Mouse (Mus musculus): ENCODE measurements around the gene Srpk1.

Gene Srpk1

GRCm38 (mm10) chr17:28622300-28622759 is at the start of gene Srpk1:
TSS of gene Srpk1 (minus strand) at chr17:28622709.
- peak; percentile 94 to 96 for DNase-seq

GRCm38 (mm10) chr17:28659564-28659963 is 37.1 kb upstream of the Srpk1 start:
- DNase-seq: peak; percentile 13 to 27

GRCm38 (mm10) chr17:28657936-28658335 is 35.4 kb upstream of the Srpk1 start:
- peak in 1 of 2 experiments; percentile 4 for DNase-seq

DNA sequence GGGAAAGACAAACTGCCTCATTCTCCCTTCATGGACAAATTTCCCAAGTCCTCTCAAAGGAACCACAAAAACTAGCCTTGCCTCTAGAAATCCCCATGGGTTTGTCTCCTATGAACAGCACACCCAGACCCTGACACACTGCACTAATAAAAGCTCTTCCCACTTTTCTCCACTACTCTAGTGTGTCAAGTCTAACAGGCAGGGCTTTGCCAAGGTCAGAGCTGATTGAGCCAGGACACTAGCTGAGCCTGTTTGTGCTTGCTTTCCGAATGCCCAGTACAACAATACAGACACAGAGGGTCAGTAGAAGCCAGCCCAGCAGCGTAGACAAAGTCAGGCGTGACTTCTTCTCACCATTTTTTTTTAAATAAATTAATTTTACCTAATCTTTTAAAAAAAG is 27.8 kb upstream of the Srpk1 start:
- no peak for DNase-seq

DNA sequence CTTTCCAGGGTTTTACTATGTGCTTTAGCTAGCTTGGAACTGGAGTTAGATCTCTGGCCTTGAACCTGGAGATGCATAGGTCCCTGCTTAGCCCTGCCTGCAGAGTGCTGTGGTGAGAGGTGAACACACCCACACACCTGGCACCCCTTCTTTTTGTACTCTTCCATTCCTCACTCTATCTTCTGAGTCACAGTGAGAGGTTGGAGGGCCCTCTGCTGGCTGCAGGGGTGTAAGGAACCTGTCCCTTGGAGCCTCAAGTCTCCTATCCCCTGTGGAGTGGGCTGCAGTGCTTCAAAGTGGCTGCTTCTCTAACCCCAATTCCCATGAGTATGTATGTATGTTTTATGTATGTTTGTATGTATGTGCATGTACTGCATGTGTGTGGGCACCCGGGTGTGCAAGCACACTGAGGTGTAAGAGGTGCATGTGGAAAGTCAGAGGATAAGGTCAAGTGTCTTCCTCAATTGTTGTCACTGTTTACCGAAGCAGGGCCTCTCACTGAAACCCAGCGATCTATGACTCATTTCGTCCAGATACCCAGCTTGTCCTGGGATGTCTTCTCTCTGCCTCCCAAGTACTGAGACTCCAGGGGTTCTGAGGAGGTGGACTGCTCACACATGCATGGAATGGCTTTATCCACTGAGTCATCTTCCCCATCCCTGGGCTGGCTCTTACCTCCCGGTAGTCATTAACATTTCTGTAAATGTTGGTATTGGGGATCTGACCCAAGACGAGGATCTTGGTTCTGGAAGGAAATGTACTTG is 26.3 kb upstream of the Srpk1 start:
- peak; percentile 66 to 70 for DNase-seq

- no peak for DNase-seq
These were observed 23.7 kb upstream of the Srpk1 start for GRCm38 (mm10) chr17:28646221-28646620.

GRCm38 (mm10) chr17:28644112-28644511 is 21.6 kb upstream of the Srpk1 start:
- DNase-seq: no peak

- no peak for DNase-seq
These were observed 21.2 kb upstream of the Srpk1 start for GRCm38 (mm10) chr17:28643697-28644096.

- DNase-seq: no peak
These were observed 17.6 kb upstream of the Srpk1 start for GRCm38 (mm10) chr17:28640113-28640512.

GRCm38 (mm10) chr17:28637711-28638690 is 15.5 kb upstream of the Srpk1 start:
- no peak for DNase-seq

GRCm38 (mm10) chr17:28635842-28636241 is 13.3 kb upstream of the Srpk1 start:
- DNase-seq: no peak

- no peak for DNase-seq
These were observed 6.6 kb upstream of the Srpk1 start for GRCm38 (mm10) chr17:28629125-28629524.

DNA sequence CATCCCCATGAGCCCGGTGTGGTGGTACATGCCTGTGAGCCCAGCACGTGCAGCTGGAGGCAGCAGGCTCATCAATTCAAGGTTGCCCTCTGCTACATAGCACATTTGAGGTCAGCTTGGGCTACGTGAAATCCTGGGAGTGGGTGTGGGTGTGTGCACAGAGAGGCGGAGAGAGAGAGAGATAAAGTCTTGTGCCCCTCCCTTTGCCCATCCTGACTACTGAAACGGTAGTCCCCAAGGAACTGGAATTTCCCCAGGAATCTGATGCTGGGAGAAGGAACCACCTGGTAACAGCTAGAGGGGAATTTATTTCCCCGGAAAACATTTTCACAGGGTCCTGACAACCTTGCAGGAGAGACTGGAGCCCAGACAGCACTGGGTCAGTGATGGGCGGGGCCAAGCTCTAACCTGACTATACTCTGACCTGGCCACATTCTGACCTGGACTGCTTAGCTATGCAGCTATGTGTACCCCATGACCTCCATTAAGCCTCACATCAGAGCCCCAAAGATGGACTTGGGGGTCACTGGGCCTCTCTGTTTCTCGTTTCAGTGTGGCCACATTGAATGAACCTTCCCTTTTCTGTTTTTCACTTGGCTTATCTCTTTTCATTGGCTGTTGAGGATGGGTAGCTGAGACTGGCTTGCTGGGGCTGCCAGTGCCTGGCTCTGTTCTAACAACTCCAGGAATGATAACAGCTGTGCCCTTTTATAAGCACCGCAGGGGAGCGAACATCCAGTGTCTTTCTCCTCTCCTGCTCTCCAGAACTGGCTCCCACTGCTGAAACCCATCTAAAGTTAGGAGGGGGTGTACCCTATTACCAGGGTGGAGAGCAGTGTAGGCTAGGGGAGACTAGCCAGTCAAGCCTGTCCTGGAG is 6.0 kb upstream of the Srpk1 start:
- DNase-seq: no peak

DNA sequence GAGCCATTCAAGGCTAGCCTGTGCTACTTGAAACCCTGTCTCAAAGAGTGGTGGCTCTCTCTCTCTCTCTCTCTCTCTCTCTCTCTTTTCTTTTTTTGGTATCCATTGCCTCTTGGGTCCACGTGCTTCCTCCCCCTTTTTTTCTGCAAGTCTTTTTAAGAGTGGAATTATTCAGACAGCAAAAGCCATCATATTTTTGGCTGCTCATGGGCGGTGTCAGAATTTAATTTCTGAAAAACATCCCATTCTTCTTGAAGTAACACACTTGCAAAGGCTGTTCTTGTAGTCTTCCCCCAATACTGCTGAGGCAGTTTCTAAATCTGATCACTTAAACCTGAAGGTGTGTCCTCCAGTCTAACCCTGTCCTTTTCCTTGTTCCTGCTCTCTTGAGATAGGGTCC is 4.4 kb upstream of the Srpk1 start:
- DNase-seq: no peak

DNA sequence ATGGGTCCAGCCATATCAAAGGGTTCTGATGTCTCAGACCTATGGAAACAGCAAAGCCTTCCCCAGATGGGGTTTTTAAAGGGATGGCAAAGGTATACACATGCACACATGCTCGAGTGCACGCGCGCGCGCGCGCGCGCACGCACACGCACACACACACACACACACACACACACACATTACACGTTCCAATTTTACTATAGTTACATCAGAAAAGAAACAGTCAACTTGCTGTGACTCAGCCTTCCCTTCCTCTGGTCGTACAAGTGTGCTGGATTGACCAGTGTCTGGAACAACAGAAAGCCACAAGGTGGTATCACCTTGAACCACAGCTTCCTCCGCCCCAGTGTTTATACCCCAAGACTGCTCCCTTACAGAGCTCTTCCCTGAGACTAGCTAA is 2.8 kb upstream of the Srpk1 start:
- DNase-seq: no peak

GRCm38 (mm10) chr17:28624841-28625240 is 2.3 kb upstream of the Srpk1 start:
- DNase-seq: no peak

DNA sequence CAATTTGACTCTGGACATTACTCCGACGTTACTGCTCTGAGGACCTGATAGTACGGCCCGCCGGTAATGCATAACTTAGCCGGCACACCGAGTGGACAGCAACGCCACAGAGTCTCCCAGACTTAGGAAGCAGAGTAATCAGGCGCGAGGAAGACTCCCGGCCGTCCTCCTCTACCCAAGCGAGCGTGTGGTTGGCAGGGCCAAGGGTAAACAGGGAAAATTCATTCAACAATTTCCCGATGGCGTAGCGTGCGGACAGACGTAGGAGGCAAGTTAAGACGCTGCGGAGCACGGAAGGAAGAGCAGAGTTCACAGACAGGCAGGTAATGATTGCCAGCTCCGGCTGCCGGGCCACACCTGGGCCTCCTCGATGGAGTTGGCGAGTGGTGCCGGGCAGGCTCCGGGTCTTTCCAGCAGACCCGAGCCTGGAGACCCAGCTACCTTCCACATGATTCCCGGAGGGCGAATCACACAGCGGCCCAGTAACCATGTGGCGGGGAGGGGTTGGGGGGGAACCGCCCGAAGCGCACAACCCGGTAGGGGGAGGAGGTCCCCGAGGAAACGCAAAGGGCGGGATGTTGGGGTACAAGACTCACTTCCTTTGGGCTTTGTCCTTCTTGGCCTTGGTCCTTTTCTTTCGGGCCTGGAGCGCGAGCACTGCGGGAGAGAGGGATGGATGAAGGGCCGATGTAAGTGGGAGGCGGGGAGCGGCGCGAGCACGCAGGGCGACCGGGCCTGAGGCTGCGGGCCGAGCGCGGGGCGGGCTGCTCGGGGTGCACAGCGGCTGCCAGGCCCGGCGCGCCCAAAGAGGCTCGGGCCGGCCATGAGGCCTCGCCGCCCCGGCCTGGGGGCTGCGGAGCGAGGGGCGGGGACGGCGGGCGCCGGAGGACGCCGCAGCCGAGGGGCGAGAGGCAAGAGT is 869 bp downstream of the Srpk1 start:
- peak; percentile 66 to 78 for DNase-seq

DNA sequence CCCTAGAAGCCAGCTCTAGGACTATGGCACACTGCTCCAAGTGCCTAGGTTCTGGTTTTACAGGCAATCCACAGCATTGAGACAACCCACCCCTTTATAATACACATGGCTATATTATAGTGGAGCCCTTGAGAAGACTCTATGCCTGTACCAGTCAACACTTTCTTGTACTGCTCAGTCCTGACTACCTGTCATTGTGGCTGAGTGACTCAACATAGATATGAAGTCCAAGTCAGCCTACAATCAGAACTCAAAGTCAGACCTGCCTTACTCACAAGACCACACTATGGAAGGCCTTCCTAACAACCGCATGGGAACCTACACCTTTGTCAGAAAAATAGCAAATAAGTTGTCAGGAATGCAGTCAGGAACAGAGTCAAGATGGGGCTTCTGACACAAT is 3.7 kb downstream of the Srpk1 start:
- DNase-seq: no peak

DNA sequence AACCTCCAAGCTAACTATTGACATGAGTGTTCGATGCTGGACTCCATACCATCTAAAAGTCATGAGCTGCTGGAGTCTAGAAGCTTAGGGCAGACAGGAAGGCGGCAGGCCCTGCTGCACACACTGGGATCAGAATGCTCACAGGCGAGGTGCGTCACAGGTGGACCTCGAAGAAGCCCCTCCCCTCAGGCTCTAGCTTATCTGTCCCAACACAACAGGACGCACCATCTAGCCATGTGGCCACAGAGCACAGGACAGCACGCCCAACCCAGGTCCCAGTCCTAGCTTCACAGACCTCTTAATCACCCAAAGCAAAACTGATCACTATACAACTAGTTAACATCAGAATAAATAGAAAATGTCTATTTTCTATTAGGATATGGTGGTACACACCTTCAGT is 4.4 kb downstream of the Srpk1 start:
- DNase-seq: no peak

DNA sequence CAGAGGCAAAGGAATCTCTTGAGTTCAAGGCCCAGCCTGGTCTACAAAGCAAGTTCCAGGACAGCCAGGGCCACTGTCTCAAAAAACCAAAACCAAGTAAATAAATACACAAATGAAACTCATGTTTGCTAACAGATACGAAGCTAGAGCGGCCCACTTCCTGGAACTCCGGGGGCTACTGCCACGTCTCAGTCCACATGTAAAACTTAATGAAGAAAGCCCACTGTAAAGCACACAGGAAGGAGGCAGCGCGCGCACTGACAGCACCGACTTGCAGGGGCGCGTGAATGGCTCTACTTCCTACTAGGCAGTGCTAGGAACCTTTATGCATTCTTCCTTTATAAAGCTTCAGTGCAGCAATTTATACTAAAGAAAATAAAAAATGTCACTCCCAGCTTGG is 4.9 kb downstream of the Srpk1 start:
- DNase-seq: no peak

- no peak for DNase-seq
These were observed 7.2 kb downstream of the Srpk1 start for GRCm38 (mm10) chr17:28615332-28615731.

GRCm38 (mm10) chr17:28613096-28613495 is 9.4 kb downstream of the Srpk1 start:
- DNase-seq: no peak
